Mouse (Mus musculus) embryonic fibroblast, embryonic 13.5 days (primary cell): ENCODE data around the gene Gcgr.

Experiments
- CTCF ChIP-seq: IDR thresholded peaks from 2 replicates; pipeline ENCODE4 v1.5.1; 2011; ENCODE audit warnings: mild to moderate bottlenecking, control low read depth, low read length, moderate library complexity, borderline replicate concordance; ENCODE audit not compliant: insufficient read depth
- POLR2A ChIP-seq: IDR thresholded peaks from 2 replicates; pipeline ENCODE4 v1.6.1; 2011; ENCODE audit warnings: low read depth, mild to moderate bottlenecking, control low read depth, low read length, moderate library complexity

- TF ChIP-seq CTCF (peak; percentile 62; the same call in 1 of the 2 replicates), POLR2A (no peak)
These were observed 11.4 kb downstream of the Gcgr start for GRCm38 (mm10) chr11:120541907-120542306.
